Mouse (Mus musculus) neural tube, embryonic 14.5 days (tissue): ENCODE data around the gene Slc5a9. TPM values are rescaled to one million over a fixed set of nuclear protein-coding genes. Genes with fewer than 3 reads are reported as not detected.

Experiments
- ATAC-seq: fragments of 200-750 bp; cut with Nextera tagmentation; 2 replicates; pipeline ENCODE4 v1.8.0; 2017; ENCODE audit warnings: low read depth, mild to moderate bottlenecking, moderate TSS enrichment, moderate library complexity
- H3K27ac ChIP-seq: fragments of 300-500 bp; sonication (generic); 2 replicates; pipeline ENCODE4 v1.5.1; 2014; ENCODE audit warnings: low read depth, mild to moderate bottlenecking, control low read depth, low read length, moderate library complexity, mixed read lengths
- H3K27me3 ChIP-seq: fragments of 300-500 bp; sonication (generic); 2 replicates; pipeline ENCODE4 v1.6.1; 2014; ENCODE audit warnings: low read length; ENCODE audit not compliant: control insufficient read depth, insufficient read depth
- H3K36me3 ChIP-seq: fragments of 300-500 bp; sonication (generic); 2 replicates; pipeline ENCODE4 v1.6.1; 2014; ENCODE audit warnings: low read length, mixed read lengths; ENCODE audit not compliant: control insufficient read depth, insufficient read depth
- H3K4me1 ChIP-seq: fragments of 300-500 bp; sonication (generic); 2 replicates; pipeline ENCODE4 v1.6.1; 2014; ENCODE audit warnings: low read length; ENCODE audit not compliant: control insufficient read depth, insufficient read depth
- H3K4me2 ChIP-seq: fragments of 300-500 bp; sonication (generic); 2 replicates; pipeline ENCODE4 v1.6.1; 2014; ENCODE audit warnings: mild to moderate bottlenecking, low read depth, low read length, control low read depth
- H3K4me3 ChIP-seq: fragments of 300-500 bp; sonication (generic); 2 replicates; pipeline ENCODE4 v1.5.1; 2014; ENCODE audit warnings: low read depth, low read length, control low read depth, mixed read lengths
- H3K9ac ChIP-seq: fragments of 300-500 bp; sonication (generic); replicated peaks from 2 replicates; pipeline ENCODE4 v1.6.1; 2014; ENCODE audit warnings: low read depth, mild to moderate bottlenecking, control low read depth, low read length, mixed read lengths
- H3K9me3 ChIP-seq: fragments of 300-500 bp; sonication (generic); 2 replicates; pipeline ENCODE4 v1.6.1; 2016; ENCODE audit warnings: low read length; ENCODE audit not compliant: control insufficient read depth
- WGBS: fragments of 180-500 bp; shearing (Covaris S2); extraction: QIAGEN DNeasy Blood & Tissue Kit; methylation state at CpG from one replicate; pipeline ENCODE4 v1.1.7; 2014; 5-methylcytosine and 5-hydroxymethylcytosine counted together
- polyA plus RNA-seq: library from polyadenylated mRNA; unstranded; fragments of >200 nt; fragmentation: Nextera tagmentation; extraction: Ambion mirVana; gene quantifications from 2 replicates; pipeline ENCODE4 v1.2.1, GENCODE M21; 2014

The Slc5a9 gene
- polyA plus RNA-seq, 1 experiment from 2014 or later = not detected

- Histone ChIP-seq H3K36me3 (no peaks in the 10 kb centered on the region), H3K27ac (no peak overlapping the region), H3K4me3 (no peak overlapping the region), H3K9me3 (no peaks in the 10 kb centered on the region), H3K9ac (no peak overlapping the region), H3K4me1 (no peaks in the 10 kb centered on the region), H3K27me3 (no peaks in the 10 kb centered on the region), H3K4me2 (no peak overlapping the region)
- WGBS = 89% methylated on average over 12 of the region's 12 CpGs
- ATAC-seq = no peak
Observed at GRCm38 (mm10) chr4:111883543-111883942, 19.2 kb downstream of the Slc5a9 start.

GRCm38 (mm10) chr4:111880112-111880875, 22.4 kb downstream of the Slc5a9 start:
- no peaks in the 10 kb centered on the region for H3K36me3 ChIP-seq
- 52% methylated on average over 4 of the region's 4 CpGs for WGBS
- ATAC-seq = no peak

GRCm38 (mm10) chr4:111867743-111868401, 34.8 kb downstream of the Slc5a9 start:
- Histone ChIP-seq H3K4me1 (no peaks in the 10 kb centered on the region), H3K36me3 (no peaks in the 10 kb centered on the region), H3K9ac (no peak overlapping the region), H3K27ac (no peak overlapping the region), H3K4me3 (no peak overlapping the region), H3K9me3 (no peaks in the 10 kb centered on the region), H3K27me3 (no peaks in the 10 kb centered on the region), H3K4me2 (no peak overlapping the region)
- WGBS = 82% methylated on average over 2 of the region's 2 CpGs
- ATAC-seq = no peak

More at GRCm38 (mm10) chr4:111880112-111880875, 22.4 kb downstream of the Slc5a9 start:
- Histone ChIP-seq H3K4me2 (no peak overlapping the region), H3K4me1 (no peaks in the 10 kb centered on the region), H3K9me3 (no peaks in the 10 kb centered on the region), H3K4me3 (no peak overlapping the region), H3K27ac (no peak overlapping the region), H3K27me3 (no peaks in the 10 kb centered on the region), H3K9ac (no peak overlapping the region)

GRCm38 (mm10) chr4:111866701-111867100, 36.0 kb downstream of the Slc5a9 start:
- no peak overlapping the region for H3K4me3 ChIP-seq
- H3K36me3 ChIP-seq = no peaks in the 10 kb centered on the region
- no peaks in the 10 kb centered on the region for H3K4me1 ChIP-seq
- no peaks in the 10 kb centered on the region for H3K9me3 ChIP-seq
- no peak overlapping the region for H3K4me2 ChIP-seq
- 88% methylated on average over 5 of the region's 5 CpGs for WGBS
- no peaks in the 10 kb centered on the region for H3K27me3 ChIP-seq
- H3K9ac ChIP-seq = no peak overlapping the region
- no peak overlapping the region for H3K27ac ChIP-seq
- no peak for ATAC-seq

DNA sequence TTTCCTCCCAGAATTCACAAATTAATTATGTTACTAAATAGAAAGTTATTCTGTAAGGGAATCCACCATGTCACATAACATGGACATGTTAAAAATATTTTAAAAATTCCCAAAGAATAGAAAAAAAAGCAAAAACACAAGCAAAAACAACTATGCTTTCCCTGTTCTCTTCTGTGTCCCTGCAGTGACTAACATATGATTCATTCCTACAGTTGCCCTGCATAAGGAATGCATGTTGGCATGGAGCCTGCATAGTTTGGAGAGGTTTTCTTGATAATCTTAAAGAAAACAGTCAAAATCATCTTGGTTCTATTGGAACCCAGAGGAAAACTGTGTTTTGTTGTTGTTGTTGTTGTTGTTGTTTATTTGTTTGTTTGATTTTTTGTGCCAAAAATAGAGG, 50.1 kb downstream of the Slc5a9 start:
- H3K9me3 ChIP-seq = no peaks in the 10 kb centered on the region
- H3K27me3 ChIP-seq = no peaks in the 10 kb centered on the region
- H3K36me3 ChIP-seq = no peaks in the 10 kb centered on the region
- H3K27ac ChIP-seq = no peak overlapping the region
- no peak overlapping the region for H3K4me2 ChIP-seq
- no peak overlapping the region for H3K4me3 ChIP-seq
- H3K9ac ChIP-seq = no peak overlapping the region
- no peak for ATAC-seq
- H3K4me1 ChIP-seq = no peaks in the 10 kb centered on the region

GRCm38 (mm10) chr4:111838882-111839281, 63.8 kb downstream of the Slc5a9 start:
- H3K9ac ChIP-seq = no peak overlapping the region
- no peaks in the 10 kb centered on the region for H3K9me3 ChIP-seq
- no peaks in the 10 kb centered on the region for H3K27me3 ChIP-seq
- WGBS = 95% methylated on average over 6 of the region's 6 CpGs
- H3K4me3 ChIP-seq = no peak overlapping the region
- H3K36me3 ChIP-seq = no peaks in the 10 kb centered on the region
- H3K4me2 ChIP-seq = no peak overlapping the region
- ATAC-seq = no peak
- H3K27ac ChIP-seq = no peak overlapping the region
- no peaks in the 10 kb centered on the region for H3K4me1 ChIP-seq

Other genes starting within 250 kb of the Slc5a9 start
- gene Spata6, start 182.9 kb downstream of the Slc5a9 start, polyA plus RNA-seq = 11.8 and 16.9 TPM in 2 replicates
- gene Skint8, start 16.5 kb upstream of the Slc5a9 start, polyA plus RNA-seq = not detected in 2 replicates
- gene Skint7, start 70.0 kb upstream of the Slc5a9 start, polyA plus RNA-seq = not detected in 2 replicates
- not detected in 2 replicates for gene Skint1, start 103.4 kb upstream of the Slc5a9 start, polyA plus RNA-seq
- gene Skint4, start 169.1 kb upstream of the Slc5a9 start, polyA plus RNA-seq = not detected in 2 replicates